Mouse (Mus musculus) testis, adult 2 months (tissue): ENCODE data around the gene Chst11. TPM values are rescaled to one million over a fixed set of nuclear protein-coding genes. Genes with fewer than 3 reads are reported as not detected.

Experiments
- H3K27ac ChIP-seq: fragments of 200-500 bp; 2 replicates; pipeline ENCODE4 v1.5.1; 2012; ENCODE audit warnings: low read depth, low read length; ENCODE audit not compliant: control insufficient read depth, insufficient read depth
- H3K27me3 ChIP-seq: fragments of 200-500 bp; 2 replicates; pipeline ENCODE4 v1.6.1; 2012; ENCODE audit warnings: mild to moderate bottlenecking, low read length, moderate library complexity; ENCODE audit not compliant: control insufficient read depth, insufficient read depth
- H3K36me3 ChIP-seq: fragments of 200-500 bp; 2 replicates; pipeline ENCODE4 v1.6.1; 2012; ENCODE audit warnings: mild to moderate bottlenecking, low read length; ENCODE audit not compliant: control insufficient read depth, insufficient read depth
- H3K4me1 ChIP-seq: fragments of 200-500 bp; 2 replicates; pipeline ENCODE4 v1.6.1; 2012; ENCODE audit warnings: low read length; ENCODE audit not compliant: control insufficient read depth, insufficient read depth
- H3K4me3 ChIP-seq: fragments of 200-500 bp; 2 replicates; pipeline ENCODE4 v1.5.1; 2012; ENCODE audit warnings: low read depth, mild to moderate bottlenecking, low read length, moderate library complexity, mixed read lengths; ENCODE audit not compliant: control insufficient read depth
- CTCF ChIP-seq: fragments of 200-500 bp; IDR thresholded peaks from 2 replicates; pipeline ENCODE4 v1.5.1; 2012; ENCODE audit warnings: low read depth, mild to moderate bottlenecking, inconsistent platforms, low read length, moderate library complexity; ENCODE audit not compliant: control insufficient read depth, insufficient read depth, insufficient replicate concordance
- POLR2A ChIP-seq: fragments of 200-500 bp; IDR thresholded peaks from 2 replicates; pipeline ENCODE4 v1.6.1; 2012; ENCODE audit warnings: low read depth, mild to moderate bottlenecking, inconsistent platforms, low read length, moderate library complexity; ENCODE audit not compliant: control insufficient read depth
- polyA plus RNA-seq: library from polyadenylated mRNA; depleted of rRNA; stranded (reverse); fragments of >200 nt; gene quantifications from 2 replicates; pipeline ENCODE4 v1.2.3, GENCODE M21; 2012

Chst11 gene
- polyA plus RNA-seq, 1 experiment, result 0.67 TPM

GRCm38 (mm10) chr10:83181831-83182572 lies 196.7 kb downstream of the Chst11 start:
- Histone ChIP-seq H3K4me1 (no peaks in the 10 kb centered on the region), H3K27me3 (no peaks in the 10 kb centered on the region), H3K27ac (no peak overlapping the region), H3K36me3 (no peaks in the 10 kb centered on the region), H3K4me3 (no peak overlapping the region)
- TF ChIP-seq CTCF, result no peak
- TF ChIP-seq POLR2A, result no peak

DNA sequence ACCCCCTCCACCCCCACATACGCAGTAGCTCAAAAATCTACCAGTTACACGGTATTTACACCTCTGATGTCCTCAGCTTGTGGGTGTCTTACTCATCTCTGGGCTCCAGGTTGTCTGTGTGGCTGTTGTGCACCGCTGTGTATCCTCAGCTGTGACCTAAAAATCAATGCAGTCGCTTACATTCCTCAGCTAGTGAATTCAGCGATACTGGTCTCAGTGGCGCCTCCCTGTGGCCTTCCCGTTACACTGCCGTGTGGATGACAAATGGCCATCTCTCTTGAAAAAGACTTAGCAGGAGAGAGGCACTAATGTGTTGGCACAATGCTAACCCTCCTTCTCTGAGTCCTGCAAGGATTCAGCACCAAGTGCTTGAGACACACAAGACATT lies 197.3 kb downstream of the Chst11 start:
- peak; percentile 81; the same call in 1 of the 2 replicates for TF ChIP-seq CTCF
- no peak for TF ChIP-seq POLR2A

DNA sequence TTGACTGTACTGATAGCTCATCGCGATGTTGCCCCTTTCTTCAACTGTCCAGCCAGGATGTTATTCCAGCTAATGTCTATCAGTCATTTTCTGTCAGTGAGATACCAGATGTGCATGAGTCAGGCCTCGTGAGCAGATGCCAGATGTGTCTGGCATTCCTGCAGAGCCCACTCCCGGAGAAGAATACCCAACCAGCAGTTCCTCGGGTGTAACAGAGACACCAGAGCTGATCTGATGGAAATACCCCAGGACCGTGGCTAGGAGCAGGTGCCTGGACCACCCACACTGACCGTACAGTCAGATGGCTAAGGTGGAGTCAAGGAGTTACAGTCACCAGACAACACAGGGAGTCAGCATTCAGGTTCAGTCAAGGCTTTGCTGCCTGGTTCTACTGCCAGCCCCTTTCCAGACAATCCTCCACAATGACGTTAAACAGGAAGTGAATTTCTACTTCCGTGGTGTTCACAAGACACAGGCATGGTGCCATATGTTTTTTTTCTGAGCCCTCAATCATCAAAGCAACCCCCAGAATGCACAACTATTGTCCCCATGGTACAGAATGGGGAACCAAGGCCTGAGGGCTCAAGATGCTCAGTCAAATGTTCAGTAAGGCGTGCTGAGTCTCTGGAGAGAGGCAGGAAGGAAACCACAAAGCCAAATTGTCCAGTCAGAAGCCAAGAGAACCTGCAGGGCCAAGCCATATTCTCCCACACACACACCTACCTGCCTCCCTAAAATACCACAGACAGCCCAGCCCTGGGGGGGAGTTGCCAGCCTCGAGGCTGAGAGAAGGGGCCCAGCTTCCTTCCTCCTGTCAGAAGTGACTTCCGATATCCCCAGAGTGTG lies 198.6 kb downstream of the Chst11 start:
- H3K4me3 ChIP-seq, result no peak overlapping the region
- H3K27me3 ChIP-seq, result no peaks in the 10 kb centered on the region
- no peak for TF ChIP-seq CTCF
- no peak for TF ChIP-seq POLR2A
- H3K27ac ChIP-seq, result no peak overlapping the region
- H3K4me1 ChIP-seq, result no peaks in the 10 kb centered on the region
- no peaks in the 10 kb centered on the region for H3K36me3 ChIP-seq

More for the DNA sequence above, 197.3 kb downstream of the Chst11 start:
- H3K36me3 ChIP-seq, result no peaks in the 10 kb centered on the region
- H3K27me3 ChIP-seq, result no peaks in the 10 kb centered on the region
- H3K4me3 ChIP-seq, result no peak overlapping the region
- no peak overlapping the region for H3K27ac ChIP-seq
- no peaks in the 10 kb centered on the region for H3K4me1 ChIP-seq

GRCm38 (mm10) chr10:83184480-83185069 lies 199.3 kb downstream of the Chst11 start:
- no peaks in the 10 kb centered on the region for H3K27me3 ChIP-seq
- H3K36me3 ChIP-seq, result no peaks in the 10 kb centered on the region
- H3K4me1 ChIP-seq, result no peaks in the 10 kb centered on the region
- TF ChIP-seq CTCF, result no peak
- TF ChIP-seq POLR2A, result no peak
- H3K4me3 ChIP-seq, result no peak overlapping the region
- H3K27ac ChIP-seq, result no peak overlapping the region

DNA sequence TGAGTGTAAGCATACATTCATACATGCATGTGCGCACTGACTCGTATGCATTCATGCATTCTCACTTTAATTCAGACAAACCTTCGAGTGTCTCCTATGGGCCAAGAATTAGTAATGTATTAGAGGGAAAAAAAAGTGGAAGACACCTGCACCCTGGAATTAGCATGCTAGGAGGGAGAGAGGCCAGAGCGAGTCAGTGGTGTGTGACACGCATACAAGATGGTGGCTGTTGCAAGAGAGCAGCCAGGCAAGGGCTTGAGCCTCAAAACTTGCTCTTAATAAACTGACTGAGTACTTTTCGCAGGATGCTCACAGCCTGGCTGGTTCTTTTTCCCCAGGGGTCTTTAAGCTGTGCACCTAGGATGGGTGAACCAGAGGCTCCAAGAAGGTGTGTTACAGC lies 199.8 kb downstream of the Chst11 start:
- H3K4me1 ChIP-seq, result no peaks in the 10 kb centered on the region
- H3K36me3 ChIP-seq, result no peaks in the 10 kb centered on the region
- H3K4me3 ChIP-seq, result no peak overlapping the region
- no peak for TF ChIP-seq POLR2A
- no peak for TF ChIP-seq CTCF
- H3K27ac ChIP-seq, result no peak overlapping the region
- H3K27me3 ChIP-seq, result no peaks in the 10 kb centered on the region

- Histone ChIP-seq H3K27ac (no peak overlapping the region), H3K36me3 (no peaks in the 10 kb centered on the region), H3K27me3 (no peaks in the 10 kb centered on the region), H3K4me3 (no peak overlapping the region), H3K4me1 (peaks cover 4% of the 10 kb centered on the region)
- TF ChIP-seq CTCF (no peak), POLR2A (no peak)
Observed at GRCm38 (mm10) chr10:83186167-83186566, 200.9 kb downstream of the Chst11 start.

DNA sequence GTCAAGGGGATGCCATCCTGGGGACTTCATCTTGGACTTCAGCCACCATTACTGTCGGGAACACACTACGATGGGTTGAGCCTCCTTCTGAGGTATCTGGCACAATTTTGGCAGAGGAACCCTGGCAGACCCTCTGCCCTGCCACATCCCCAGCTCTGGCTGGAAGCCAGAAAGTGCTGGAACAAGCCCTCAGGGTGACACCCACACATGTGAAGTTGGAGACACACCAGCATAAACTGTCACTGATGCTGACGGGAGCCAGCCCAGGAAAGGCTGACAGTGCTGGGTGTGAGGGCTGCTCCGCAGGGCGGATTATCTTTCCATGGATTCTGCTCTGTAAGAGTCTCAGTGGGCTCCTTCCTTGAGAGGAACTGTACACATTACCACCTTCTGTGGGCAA lies 201.7 kb downstream of the Chst11 start:
- Histone ChIP-seq H3K36me3 (no peaks in the 10 kb centered on the region), H3K27me3 (no peaks in the 10 kb centered on the region), H3K27ac (no peak overlapping the region), H3K4me3 (no peak overlapping the region), H3K4me1 (peaks cover 7% of the 10 kb centered on the region)
- no peak for TF ChIP-seq CTCF
- no peak for TF ChIP-seq POLR2A
